Mouse (Mus musculus) lung, postnatal 36 days (tissue): Measurements from ENCODE around the gene Apobec3.
"Not testable (repeated sequence)": the region's sequence is repeated elsewhere in the genome, so short reads cannot be mapped to it uniquely, and the experiment has no call there.

Experiments used
- DNase-seq: peaks from one replicate; pipeline ENCODE4 v3.0.0; 2022; ENCODE audit warnings: mixed read lengths

Gene Apobec3

DNA sequence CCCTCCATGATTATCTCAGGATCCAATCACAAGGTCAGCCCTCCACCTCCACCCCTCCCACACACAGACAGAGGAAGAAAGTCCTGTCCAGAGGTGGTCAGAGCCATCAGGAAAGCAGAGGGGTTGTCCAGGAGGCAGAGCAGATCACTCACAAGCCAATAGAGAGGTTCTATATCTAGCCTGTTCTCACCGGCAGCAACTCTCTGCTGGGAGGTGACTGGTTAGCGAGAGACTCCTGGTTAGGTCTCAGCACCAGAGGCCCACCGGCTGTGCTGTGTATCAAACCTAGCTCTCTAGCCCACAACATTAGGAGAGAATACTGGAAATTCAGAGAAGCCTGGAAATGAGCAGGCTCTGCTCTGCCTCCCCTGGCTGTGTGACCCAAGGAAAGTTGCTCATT is 38.3 kb downstream of the Apobec3 start:
- DNase-seq, result no peak

- peak; percentile 59 for DNase-seq
These were observed 40.2 kb downstream of the Apobec3 start for GRCm38 (mm10) chr15:79931496-79932141.

GRCm38 (mm10) chr15:79932323-79932987 is 41.0 kb downstream of the Apobec3 start:
- DNase-seq, result peak; percentile 97

DNA sequence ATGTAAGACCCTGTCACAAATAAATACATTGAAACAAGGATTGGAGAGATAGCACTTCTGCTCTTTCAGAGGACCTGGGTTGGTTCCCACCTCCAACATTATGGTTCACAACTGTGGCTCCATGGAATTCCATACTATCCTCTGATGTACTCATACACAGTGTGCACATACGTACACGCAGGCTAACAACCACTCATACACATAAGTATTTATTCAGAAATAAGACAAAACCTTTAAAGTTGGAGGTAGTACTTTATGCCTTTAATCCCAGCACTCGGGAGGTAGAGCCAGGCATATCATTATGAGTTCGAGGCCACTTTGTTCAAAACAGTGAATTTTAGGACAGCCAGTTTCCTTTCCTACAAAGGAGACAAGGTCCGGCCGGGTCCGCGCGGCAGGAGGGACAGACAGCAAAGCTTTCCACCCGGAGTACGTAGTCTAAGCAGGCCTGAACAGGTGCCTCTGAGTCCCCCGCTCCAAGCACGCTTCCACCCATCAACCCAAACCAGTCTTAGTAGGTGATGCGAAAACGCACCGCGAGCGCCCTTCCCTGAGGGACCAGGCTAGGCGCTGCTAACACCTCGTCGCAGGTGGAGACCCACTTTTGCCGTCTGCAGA is 41.7 kb downstream of the Apobec3 start:
- no peak for DNase-seq

- no peak for DNase-seq
These were observed 42.4 kb downstream of the Apobec3 start for GRCm38 (mm10) chr15:79933670-79934514.

GRCm38 (mm10) chr15:79934776-79935175 is 43.3 kb downstream of the Apobec3 start:
- no peak for DNase-seq

- DNase-seq, result peak; percentile 70
These were observed 44.4 kb downstream of the Apobec3 start for GRCm38 (mm10) chr15:79935654-79936373.

DNA sequence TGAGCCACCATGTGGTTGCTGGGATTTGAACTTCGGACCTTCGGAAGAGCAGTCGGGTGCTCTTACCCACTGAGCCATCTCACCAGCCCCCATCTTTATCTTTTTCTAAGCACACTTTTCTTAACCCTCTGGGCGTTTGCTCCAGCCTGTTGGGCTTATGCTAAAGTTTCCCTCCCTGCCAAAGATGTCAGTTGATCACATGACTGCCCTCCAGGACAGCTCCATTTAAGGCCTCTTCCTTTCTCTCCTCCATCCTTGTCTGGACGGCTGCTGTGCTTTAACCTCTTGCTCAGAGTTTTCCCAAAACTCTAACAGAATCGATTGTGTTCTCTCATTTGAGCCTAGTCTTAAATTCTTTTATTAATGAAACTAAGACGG is 44.9 kb downstream of the Apobec3 start:
- DNase-seq, result no peak

- no peak for DNase-seq
These were observed 47.6 kb downstream of the Apobec3 start for GRCm38 (mm10) chr15:79939020-79939419.

DNA sequence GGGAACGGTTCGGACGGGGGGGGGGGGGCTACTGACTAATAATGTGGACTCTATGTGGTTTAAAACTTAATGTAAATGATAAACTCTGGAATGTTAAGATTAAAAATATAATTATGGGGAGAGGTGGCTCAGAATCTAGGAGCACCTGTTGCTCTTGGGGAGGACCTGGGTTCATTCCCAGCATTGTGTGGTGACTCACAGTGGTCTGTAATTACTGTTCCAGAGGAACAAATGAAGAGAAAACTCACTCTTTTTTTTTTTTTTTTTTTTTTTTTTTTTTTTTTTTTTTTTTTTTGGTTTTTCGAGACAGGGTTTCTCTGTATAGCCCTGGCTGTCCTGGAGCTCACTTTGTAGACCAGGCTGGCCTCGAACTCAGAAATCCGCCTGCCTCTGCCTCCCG is 48.0 kb downstream of the Apobec3 start:
- DNase-seq, result not testable (repeated sequence)

GRCm38 (mm10) chr15:79939913-79940312 is 48.5 kb downstream of the Apobec3 start:
- no peak for DNase-seq

GRCm38 (mm10) chr15:79940932-79941331 is 49.5 kb downstream of the Apobec3 start:
- DNase-seq, result peak; percentile 72

DNA sequence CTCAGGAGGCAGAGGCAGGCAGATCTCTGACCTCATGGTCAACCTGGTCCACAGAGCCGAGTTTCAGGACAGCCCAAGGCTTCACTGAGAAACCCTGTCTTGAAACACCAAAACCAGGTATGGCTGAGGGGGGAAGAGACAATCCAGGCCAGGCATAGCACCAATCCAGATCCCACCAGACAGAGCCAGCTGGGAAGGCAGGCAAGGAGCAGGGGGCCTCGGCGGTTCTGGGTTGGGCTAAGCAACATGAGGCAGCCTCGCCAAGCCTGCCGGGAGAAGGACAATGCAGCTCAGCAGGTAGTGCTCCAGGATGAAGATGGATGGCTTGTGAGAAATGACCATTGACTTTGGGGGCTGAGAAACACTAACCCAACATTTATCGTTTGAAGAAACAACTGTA is 51.1 kb downstream of the Apobec3 start:
- no peak for DNase-seq

GRCm38 (mm10) chr15:79943584-79943983 is 52.1 kb downstream of the Apobec3 start:
- no peak for DNase-seq

- no peak for DNase-seq
These were observed 53.5 kb downstream of the Apobec3 start for GRCm38 (mm10) chr15:79944948-79945347.

DNA sequence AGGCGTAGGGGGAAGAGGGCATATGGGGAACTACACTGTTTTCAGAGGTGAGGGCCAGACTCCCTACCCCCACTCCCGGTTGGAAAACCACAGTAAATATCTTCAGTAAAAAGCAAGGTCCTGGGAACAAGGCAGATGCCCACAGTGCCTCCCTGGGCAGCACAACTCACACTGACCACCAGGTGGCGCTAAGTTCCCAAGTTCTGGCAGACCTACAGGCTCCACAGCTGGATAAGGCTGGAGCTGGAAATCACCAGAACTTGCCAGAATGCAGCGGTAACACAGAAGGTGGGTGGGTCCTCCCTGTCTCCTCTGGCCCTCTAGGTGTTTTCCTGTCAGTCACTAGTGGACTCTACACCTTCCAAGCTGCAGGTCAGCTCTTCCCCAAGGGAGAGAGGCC is 54.6 kb downstream of the Apobec3 start:
- DNase-seq, result peak; percentile 95

GRCm38 (mm10) chr15:79946790-79947189 is 55.3 kb downstream of the Apobec3 start:
- peak; percentile 59 for DNase-seq

- no peak for DNase-seq
These were observed 56.2 kb downstream of the Apobec3 start for GRCm38 (mm10) chr15:79947681-79948080.

DNA sequence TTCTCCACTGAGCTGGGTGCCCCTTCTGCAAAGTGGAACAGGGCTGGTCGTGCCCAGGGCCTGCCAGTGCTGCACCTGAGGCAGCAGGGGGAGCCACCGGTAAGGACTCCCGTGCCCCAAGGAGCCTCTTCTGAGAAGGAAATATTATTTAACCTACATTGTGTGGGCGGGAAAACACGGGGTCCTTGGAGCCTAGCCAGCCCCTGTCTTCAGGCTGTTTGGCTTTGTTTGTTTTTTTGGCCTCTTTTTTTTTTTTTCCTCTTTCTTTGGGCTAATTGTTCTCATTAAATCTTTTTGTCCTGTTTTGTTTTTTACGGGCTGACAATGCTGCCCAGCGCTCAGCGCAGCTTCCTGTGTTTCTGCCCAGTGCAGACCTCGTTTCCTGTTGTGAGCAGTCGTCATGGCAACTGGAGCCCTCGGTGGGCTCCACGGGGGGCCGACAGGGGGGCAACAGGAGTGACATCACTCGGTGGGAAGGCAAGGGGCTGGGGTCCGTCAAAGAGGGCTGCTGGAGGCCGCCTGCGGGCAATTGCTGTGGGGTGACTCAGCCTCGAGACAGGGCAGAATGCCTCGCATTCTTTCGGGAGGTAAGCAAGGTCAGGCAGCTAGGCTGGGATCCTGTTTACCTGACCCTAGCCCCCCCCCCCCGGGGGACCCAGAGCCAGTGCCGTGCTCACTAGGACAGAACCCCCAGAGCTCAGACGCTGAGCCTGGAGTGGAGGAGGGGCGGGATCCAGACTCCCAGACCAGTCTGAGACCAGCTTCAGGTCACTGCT is 59.0 kb downstream of the Apobec3 start:
- peak; percentile 83 for DNase-seq

- no peak for DNase-seq
These were observed 59.8 kb downstream of the Apobec3 start for GRCm38 (mm10) chr15:79951226-79951625.

DNA sequence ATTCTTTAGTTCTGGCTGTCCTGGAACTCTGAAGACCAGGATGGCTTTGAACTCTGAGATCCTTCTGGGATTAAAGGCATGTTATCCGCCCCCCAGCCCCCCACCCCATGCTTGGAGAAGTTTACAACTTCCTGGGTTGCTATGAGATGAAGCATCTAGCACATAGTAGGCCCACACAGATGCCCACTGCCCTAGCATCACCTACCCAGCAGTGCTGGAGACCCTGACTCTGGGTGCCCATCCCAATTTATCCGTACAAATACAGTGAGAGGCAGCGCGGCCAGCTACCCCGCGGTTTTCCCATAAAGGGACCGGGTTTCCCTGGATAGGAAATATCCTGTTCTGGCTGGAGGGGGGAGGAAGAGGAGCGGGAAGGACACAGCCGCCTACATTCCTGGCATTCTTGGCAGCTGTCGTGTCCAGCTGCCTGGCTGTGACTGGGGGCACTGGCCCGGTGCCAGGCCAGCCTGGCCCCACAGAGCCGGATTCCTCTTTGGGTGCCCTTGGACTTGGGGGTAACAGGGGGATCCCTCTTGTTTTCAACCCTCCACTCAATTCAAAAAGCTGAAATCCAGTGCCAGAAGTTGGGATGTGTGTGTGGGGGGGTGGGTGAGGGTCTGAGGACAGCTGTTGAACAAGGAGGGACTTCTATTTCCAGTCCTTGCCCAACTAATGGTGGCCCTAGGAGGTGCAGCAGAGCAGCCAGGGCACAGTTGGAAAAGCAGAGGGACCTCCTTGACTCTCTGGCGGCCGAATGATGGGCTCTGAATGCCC is 60.5 kb downstream of the Apobec3 start:
- peak; percentile 77 for DNase-seq
